21 mouse cellular contexts compared by ENCODE assay signal in genomic region chr4:140092367-140092766, GRCm38 (mm10).
"Had no signal": no experiment of that assay in that cellular context is flagged by ENCODE, and none has a peak within 500 bp of the region (broad histone marks: within the 10 kb centered on the region; RNA-seq: fewer than 3 reads in every experiment).

No protein-coding gene starts in this region.

- H3K4me3 ChIP-seq: lung, embryonic 15.5 days; midbrain, embryonic 10.5 days; midbrain, embryonic 12.5 days; myocyte; neural tube, embryonic 13.5 days; neural tube, embryonic 15.5 days had no signal

- H3K4me1 ChIP-seq: midbrain, embryonic 10.5 days had no signal

- H3K27me3 ChIP-seq: lung, embryonic 15.5 days; midbrain, embryonic 12.5 days; neural tube, embryonic 13.5 days; neural tube, embryonic 15.5 days had no signal

- H3K36me3 ChIP-seq: lung, embryonic 15.5 days; midbrain, embryonic 10.5 days; midbrain, embryonic 12.5 days; neural tube, embryonic 13.5 days; neural tube, embryonic 15.5 days had no signal

- DNase-seq: lung, adult 18-20 months; lung, postnatal 14 days; lung, postnatal 4 days; midbrain, embryonic 14.5 days; retina, postnatal 1 day; right cerebral cortex, adult 18-20 months; right cerebral cortex, postnatal 25 days; right cerebral cortex, postnatal 4 days; spleen, adult 18-20 months; thymus, adult 18-20 months; thymus, postnatal 14 days; thymus, postnatal 36 days had no signal

- H3K9ac ChIP-seq: liver, embryonic 14.5 days; lung, embryonic 15.5 days; midbrain, embryonic 12.5 days; neural tube, embryonic 13.5 days; neural tube, embryonic 15.5 days had no signal

- H3K4me2 ChIP-seq: lung, embryonic 15.5 days; midbrain, embryonic 12.5 days; neural tube, embryonic 13.5 days; neural tube, embryonic 15.5 days had no signal

- H3K9me3 ChIP-seq: lung, embryonic 15.5 days; midbrain, embryonic 10.5 days; midbrain, embryonic 12.5 days; neural tube, embryonic 13.5 days; neural tube, embryonic 15.5 days had no signal

- ATAC-seq: lung, postnatal 0 days; midbrain, embryonic 16.5 days had no signal

- H3K27ac ChIP-seq: liver, embryonic 14.5 days; lung, embryonic 15.5 days; midbrain, embryonic 10.5 days; midbrain, embryonic 12.5 days; neural tube, embryonic 13.5 days had no signal
